Mouse (Mus musculus): ENCODE data around the gene Rassf4.

Gene Rassf4

DNA sequence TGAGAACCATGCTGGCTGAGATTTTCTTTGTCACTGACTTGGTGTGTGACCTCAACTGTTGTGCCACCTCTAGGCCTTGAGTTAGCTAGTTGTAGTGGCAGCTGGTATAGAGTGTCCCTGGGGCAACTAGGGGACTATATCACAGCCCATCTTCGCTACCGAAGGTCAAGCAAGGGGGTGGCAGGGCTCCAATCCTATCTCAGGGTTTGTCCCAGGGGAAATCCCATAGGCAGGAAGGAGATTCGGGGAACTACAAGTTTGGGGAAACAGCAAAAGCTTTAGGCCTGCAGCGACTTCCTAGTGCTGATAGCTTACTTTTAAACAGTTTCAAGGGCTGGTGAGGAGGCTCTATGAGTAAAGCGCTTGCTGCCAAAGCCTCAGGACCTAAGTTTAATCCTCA is 1.4 kb downstream of the Rassf4 start:
- in situ Hi-C loops (cut with MboI, MseI): loop anchor here (10.0 kb wide), 1 partner anchor 1262 kb away; the partner anchor contains the start of gene Fxyd4

DNA sequence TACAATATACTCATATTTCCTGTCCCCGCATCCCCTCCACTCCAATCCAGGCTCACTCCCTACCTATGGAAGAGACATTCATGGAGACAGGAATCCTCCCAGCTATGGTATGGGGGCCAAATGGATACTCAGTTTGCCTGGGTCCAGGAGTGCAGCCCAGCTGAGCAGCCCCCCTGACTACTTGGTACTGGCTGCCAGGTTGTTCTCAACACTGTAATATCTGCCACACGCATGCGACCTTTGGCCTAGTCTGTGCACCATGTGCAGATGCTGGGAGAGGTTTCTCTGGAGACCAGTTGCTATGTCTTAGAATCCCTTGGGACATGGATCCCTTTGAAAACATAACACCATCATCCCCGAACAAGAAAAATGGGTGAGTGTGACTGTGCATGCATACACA is 2.0 kb downstream of the Rassf4 start:
- in situ Hi-C loops (cut with MboI, MseI): loop anchor here (10.0 kb wide), 1 partner anchor 1263 kb away; the partner anchor contains the start of gene Fxyd4

DNA sequence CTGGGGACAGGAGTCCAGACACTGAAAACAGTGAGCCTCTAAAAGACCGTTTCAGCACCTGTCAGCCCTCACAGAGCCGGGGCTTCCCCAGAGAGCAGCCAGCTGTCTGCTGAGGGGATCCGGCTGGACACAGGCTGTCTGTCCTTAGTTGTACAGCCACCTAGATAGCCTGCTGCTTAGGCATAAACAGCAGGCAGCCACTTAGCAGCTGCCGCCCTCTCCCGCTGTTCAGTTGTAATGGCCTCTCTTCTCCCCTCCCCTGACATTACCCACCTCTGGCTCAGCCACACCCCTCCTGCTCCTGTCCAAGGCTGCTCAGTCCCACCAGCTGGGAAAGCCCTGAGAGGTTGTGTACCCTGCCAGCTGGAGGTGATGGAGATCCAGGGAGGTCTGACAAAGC is 2.7 kb downstream of the Rassf4 start:
- in situ Hi-C loops (cut with MboI, MseI): loop anchor here (10.0 kb wide), 1 partner anchor 1264 kb away; the partner anchor contains the start of gene Fxyd4

DNA sequence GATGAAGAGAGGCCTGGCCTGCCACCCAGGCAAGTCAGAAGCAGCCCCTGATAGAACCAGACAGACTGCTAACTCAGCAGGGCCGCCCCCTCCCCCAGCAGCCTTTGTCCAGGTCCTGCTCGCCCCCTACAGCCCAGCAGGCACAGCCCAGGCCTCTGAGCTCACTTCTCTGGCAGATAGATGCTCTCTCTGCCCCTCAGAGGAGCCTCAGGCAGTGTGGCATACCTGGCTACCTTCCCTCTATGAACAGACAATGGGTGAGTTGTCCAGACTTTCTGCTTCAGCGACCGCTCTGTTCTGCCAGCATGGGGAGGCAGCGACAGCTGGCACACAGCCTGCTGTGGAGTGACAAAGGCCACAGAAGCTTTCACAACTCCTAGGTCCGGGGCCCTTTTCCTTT is 3.6 kb downstream of the Rassf4 start:
- in situ Hi-C loops (cut with MboI, MseI): loop anchor here (10.0 kb wide), 1 partner anchor 1265 kb away; the partner anchor contains the start of gene Fxyd4

DNA sequence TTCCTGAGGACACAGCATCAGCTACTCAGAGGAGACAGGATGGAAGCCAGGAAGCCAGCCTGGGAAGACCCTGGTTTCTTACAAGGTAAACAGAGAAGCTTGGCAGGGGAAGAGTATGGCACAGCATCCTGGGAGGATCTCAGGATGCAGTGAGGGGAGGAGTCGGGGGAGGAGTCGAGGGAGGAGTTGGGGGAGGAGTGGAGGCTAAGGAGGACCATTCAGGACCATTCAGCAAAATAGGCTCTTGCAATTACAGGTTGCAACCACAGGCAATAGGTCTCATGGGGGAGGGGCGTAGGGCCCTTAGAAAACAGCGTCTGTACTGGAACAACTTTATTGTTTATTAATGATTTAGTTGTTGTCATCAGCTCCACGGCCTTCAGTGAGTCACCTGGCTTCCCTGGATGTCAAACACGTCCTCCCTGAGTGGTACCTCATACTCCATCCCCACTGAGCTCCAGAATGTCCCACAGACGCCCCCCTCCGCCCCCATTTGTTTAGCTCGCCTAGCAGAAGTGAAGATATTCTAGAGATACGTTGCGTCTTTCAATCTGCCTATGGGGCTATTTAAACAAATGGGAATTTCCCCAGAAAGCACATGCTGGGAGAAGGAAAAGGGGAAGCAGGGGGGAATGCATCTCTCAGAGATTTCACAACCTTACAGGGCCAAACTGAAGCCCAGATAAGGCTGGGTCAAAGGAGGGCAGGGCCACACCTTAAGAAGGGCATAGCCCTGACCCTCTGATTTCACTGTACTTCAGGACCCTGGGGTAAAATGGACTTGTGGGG is 4.9 kb downstream of the Rassf4 start:
- in situ Hi-C loops (cut with MboI, MseI): no loop called here

DNA sequence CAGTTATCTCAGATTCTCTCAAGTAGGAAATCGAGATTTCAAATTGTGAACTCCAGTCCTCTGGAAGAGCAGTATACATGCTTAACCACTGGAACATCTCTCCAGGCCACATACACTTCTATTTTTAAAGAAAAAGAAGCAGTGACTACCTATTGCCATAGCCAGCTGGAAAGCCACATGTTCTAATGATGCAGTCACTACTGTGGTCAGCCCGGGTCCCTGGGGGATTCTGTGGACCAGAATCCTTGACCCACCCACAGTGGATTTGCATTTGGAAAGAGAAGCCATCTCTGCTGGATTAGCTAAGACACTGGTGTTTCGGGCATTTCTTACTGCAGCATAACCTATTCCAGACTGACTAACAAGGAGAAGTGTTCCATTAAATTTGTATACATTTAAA is 6.4 kb downstream of the Rassf4 start:
- in situ Hi-C loops (cut with MboI, MseI): no loop called here

DNA sequence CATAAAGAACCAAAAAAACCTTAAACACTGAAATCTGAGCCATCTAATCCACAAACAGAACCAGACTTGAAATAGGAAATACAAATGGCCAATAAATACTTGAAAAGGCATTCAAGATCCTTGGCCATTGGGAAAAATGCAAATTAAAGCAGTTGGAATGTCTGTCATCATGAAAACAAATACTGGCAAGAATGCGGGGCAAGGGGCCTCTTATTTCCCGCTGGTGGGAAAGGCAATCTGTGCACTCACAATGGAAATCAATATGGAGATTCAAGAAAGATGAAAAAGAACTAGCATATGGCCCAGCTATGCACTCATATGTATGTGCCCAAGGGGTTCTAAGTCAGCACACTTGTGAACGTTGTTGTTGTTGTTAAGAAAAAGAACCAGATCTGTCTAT is 6.9 kb downstream of the Rassf4 start:
- in situ Hi-C loops (cut with MboI, MseI): no loop called here

DNA sequence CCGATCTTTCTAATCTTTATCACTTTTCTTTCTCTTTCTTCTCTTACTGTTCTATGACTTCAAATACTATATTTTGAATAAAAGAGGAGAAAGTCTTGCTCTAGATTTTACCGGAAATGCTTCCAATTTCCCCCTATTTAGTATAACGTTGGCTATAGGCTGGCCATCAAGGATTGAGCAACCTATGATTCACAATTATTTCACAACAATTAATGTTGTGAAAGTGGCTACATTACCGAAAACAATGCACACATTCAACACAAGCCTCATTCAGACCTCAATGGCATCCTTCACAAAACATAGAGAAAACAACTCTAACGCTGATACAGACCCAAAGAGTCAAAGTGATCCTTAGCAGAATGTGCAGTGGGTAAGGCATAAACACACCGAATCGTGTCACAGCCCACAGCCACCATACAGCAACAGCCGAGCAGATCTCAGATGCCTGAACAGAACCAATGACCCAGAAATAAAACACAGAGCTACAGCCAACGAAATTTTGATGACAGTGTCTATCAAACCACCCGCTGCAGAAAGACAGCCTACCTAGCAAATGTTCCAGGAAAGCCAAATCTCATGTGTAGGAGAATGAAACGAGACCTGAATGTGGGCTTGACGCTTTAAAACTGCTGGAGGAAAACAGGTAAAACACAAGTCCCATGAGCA is 7.5 kb downstream of the Rassf4 start:
- in situ Hi-C loops (cut with MboI, MseI): no loop called here

DNA sequence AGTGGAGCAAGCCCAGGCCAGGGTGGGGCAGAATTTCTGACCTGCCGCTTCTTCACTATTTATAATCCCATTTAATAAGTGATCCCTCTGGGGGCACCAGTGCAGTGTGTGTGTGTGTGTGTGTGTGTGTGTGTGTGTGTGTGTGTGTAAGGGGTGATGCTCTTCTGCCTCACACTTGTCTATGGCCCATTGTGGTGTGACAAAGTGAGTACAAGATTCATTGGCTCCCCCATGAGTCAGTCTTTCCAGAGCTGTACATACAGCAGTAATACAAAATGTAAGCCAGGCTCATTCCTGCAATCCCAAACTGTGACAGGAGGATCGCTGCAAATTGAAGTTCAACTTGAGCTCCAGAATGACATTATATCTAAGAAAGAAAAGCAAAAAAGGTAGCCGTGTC is 8.9 kb downstream of the Rassf4 start:
- in situ Hi-C loops (cut with MboI, MseI): no loop called here

DNA sequence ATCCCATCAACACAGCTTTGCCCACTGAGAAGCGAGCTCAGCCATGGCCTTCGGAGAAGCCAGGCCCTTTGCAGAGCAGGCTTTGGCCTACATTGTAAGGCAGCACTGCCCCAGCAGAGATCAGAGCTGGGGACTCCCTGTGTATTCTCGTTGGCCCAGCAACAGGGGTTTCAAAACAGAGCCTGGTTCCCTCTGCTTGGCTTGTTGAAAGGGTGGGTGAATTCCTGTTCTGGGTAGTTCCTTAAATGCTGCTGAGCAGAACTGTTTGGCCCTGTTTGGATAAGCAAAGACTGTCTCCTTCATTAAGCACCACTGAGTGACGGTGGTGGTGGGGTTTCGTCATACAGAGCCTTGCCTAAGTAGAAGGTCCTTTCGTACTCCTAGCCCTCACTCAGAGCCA is 9.7 kb downstream of the Rassf4 start:
- in situ Hi-C loops (cut with MboI, MseI): no loop called here

DNA sequence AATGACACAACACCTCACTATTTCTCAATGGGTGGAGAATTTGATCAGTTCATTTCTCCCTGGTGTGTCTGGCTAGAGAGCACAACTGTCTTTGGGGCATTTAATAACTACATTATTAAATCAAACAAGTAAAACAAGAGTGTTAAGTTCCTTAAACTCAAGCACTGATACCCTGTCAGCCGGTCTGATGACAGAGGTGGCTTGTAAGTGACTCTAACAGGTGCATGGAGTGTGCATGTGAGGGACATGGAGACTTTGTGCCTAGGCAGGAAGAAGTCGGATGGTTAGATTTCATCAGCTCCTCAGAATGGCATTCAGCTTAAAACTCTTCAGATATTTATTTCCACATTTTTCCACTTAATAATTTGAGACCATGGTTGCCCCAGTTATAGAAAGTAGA is 10.4 kb downstream of the Rassf4 start:
- in situ Hi-C loops (cut with MboI, MseI): no loop called here

DNA sequence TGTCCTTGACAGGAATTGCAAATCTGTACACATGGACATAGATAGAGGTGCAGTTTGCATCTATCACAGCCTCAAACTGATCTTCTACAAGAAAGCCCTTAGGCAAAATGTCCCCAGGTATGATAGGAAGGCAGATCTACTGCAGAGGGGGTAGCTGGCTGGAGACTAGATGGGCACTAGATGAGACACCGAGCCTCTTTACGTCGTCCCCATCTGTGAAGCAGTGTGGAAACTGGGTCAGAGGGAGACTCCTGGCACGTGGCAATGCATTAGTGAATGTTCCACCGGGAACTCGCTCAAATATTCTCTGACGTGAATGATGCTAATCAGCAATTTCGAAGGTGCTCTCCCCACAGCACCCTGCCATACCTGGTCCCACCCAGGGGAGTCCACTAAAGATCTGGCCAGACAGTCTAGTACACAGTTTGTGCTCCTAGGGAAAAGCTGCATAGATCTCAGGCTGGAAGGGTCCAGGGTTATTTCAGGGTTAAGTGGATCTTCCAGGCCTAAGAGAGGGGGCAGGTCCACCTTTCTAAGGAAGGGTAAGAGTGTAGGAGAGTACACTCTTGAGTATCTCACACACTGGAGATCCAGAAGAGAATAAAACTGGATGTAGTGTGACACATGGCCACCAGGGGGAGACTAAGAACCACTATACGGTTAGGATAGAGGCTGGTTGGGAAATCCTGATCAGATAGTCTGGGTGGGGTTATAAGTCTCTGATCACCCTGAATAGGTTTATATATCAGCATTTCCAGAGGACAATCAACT is 19.9 kb downstream of the Rassf4 start:
- in situ Hi-C loops (cut with MboI, MseI): loop anchor here (10.0 kb wide), 2 partner anchors 131 to 1471 kb away; no protein-coding TSS in a partner anchor

DNA sequence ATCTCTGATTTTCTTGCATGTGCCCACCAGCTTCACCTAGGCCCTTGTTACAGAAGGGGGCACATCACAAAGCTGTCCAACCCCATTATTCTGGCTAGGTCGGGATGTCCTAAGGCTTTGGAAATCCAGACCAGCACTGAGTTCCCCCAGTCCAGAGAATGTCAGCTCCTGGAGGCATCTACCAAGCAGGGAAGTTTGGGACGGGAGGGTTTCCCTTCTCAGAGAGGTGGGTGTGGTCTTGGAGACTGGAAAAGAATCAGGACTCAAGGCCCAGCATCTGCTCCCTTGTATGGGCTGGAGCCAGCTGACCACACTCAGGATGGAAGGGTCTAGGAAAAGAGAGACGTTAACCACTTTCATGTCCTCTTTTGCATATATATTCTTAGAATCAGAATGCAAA is 20.6 kb downstream of the Rassf4 start:
- in situ Hi-C loops (cut with MboI, MseI): loop anchor here (10.0 kb wide), 2 partner anchors 132 to 1472 kb away; no protein-coding TSS in a partner anchor

DNA sequence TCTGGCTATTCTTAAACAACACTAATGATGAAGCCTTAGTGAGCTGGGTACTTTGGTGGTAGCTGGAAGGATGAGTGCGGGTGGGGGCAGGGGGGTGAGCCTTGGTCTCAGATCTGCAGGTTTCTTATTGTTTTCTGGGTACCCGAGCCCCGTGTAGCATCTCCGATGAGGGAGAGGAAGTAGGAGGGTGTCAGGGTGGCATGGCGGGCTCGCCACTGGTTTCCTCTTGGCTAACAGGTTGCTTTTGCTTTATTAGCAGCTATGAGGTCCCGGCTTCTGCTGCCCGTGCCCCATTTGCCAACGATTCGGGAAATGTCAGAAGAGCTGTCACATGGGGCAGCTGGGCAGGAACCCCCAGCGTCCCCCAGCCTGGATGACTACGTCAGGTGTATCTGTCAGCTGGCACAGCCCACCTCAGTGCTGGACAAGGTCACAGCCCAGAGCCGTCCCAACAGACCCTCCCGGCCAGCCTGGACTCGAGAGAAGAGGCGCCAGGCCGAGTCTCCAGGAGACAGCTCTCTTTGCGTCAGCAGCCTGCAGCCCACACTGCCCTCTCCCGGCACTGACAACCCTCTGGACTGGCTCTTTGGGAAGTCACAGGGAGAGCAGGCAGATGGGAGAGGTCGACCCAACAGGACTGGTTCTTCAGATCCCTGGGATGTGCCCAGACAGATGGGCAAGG is 22.2 kb downstream of the Rassf4 start:
- in situ Hi-C loops (cut with MboI, MseI): loop anchor here (10.0 kb wide), 2 partner anchors 133 to 1473 kb away; no protein-coding TSS in a partner anchor

DNA sequence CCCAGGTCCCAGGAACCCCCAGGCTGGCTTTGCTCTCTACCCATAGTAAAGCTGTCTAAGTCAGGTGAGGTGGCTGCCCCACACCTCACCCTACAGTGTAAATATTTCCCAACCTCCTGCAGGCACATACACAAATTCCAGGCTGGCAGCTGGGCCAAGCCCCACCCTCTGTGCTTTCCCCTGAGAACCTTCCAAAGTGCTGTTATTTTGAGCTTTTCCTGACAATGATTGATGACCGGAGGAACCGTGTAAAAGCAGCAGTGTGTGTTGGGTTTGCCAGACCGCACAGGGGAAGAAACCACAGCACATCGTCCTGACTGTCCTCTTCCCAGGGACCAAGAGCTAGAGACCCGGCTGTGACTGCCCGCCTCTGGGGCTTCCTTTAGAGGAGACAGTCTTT is 23.3 kb downstream of the Rassf4 start, which contains the start of gene Depp1:
Gene Depp1 (plus strand): TSS at position 204 of the 400 bp plus-strand sequence.
- in situ Hi-C loops (cut with MboI, MseI): loop anchor here (10.0 kb wide), 2 partner anchors 134 to 1474 kb away; no protein-coding TSS in a partner anchor

DNA sequence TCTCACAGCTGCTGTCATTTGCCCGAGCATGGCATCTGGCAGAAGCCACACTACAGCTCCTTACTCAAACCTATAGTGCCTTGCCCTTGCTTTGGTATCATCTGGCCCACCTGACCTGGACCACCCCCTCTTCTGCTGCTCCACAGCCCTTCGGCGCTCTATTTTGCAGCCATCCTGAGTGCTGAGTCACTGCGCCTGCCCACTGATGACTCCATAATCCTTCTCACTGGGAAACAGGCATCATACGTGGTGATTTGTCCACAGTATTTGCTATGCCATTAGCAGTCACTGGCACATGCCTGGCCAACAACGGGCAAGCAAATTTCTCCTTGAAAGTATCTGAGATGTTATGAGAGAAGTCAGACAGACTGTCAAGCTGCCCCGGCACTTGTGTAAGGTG is 23.9 kb downstream of the Rassf4 start:
- in situ Hi-C loops (cut with MboI, MseI): loop anchor here (10.0 kb wide), 2 partner anchors 135 to 1475 kb away; no protein-coding TSS in a partner anchor

DNA sequence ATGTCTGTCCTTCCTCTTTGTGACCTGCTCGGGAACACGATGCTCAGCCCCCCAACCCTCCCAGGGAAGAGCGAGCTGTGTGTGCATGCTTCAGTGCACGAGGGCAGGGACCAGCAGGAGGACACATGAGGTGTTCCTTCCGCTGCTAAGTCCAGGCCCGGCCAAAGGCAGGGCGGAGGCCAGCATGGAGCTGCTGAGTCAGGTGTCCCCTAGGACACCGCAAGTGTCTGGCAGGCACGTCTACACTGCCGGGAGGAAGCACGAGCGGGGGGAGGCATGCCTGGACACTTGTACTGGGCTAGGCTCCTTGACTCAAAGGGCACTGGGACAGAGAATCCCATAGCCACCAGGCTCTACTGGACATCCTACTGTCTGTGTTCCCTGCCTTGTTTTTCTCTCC is 26.0 kb downstream of the Rassf4 start:
- in situ Hi-C loops (cut with MboI, MseI): no loop called here

DNA sequence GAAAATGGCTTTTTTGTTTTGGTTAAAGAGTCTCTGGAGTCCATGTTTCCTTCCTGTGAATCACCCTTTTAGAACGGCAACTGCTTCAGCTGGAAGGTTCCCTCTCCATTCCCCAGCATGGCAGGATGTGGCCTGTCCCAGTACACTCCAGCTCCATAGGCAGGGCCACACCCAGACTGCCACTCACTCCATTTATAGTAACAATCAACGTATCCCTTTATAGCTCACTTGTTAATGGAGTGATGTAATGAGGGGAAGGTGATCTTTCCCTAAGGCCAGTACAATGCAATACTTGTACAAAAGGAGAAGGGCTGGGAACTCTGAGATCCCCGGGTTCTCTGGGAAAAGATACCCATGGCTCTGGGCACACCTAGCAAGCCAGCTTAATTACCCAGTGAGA is 29.4 kb downstream of the Rassf4 start:
- in situ Hi-C loops (cut with MboI, MseI): no loop called here

DNA sequence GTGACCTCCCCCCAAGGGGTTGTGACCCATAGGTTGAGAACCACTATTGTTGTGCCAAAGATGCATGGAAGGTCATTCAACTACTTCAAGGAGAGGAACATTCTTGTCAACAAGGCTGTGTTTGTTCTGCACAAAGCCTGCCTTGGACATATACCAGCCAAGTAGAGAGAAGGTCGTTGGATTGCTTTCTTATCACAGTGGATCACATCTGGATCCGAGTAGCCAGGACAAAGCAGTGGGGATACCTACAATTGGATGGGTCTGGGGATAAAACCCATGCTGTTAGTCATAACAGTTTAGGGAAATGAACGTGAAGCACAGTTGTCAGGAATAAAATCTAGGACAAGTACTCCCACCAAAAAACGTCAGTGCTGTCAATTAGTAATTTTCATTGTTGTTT is 29.9 kb downstream of the Rassf4 start:
- in situ Hi-C loops (cut with MboI, MseI): no loop called here

DNA sequence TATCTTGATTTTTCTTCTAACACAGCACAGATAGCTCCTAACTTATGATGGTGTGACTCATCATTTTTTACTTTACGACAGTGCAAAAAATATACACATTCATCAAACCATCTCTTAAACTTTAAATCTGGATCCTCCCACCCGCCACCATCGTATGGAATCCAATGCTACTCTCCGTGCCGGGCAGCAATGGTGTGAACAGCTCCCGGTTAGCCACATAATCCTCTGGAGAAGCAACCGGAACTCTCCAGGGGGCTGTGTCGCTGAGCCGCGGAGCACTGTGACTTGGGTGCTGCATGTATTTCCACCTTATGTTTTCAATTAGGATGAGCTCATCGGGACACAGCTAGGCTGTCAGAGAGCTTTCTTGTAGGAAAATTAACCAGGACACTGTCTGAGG is 30.8 kb downstream of the Rassf4 start:
- in situ Hi-C loops (cut with MboI, MseI): no loop called here

DNA sequence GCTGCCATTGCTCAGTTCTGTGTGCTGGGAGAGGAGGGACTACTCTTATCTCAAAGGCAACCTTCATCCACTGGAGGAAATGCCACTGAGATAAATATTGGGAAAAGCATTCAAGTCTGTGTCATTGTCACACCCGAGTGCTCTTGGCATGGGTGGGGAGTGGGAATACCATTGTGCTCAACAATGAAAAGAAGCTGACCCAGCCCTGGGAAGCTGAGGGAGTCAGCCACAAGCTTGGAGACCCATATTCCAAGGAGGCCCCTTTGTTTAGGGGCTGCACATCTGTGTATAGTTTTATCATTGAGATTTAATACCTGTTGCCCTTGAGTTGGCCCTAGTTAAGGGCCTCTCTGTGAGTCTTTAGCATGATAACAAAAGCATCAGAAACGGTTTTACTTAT is 34.1 kb downstream of the Rassf4 start:
- in situ Hi-C loops (cut with MboI, MseI): no loop called here

Measured in T-helper 1 cell (primary cell).